Mouse (Mus musculus): ENCODE results near the gene Olfr1137. TPM values are rescaled to one million over a fixed set of nuclear protein-coding genes. Genes with fewer than 3 reads are reported as not detected.

Olfr1137 gene
- not detected in 2 replicates for polyA plus RNA-seq (2015; fragmentation: Nextera tagmentation; extraction: Ambion mirVana)

GRCm38 (mm10) chr2:87713079-87713478 is at the start of gene Olfr1137:
TSS of gene Olfr1137 (minus strand) at chr2:87713179.
- ATAC-seq (ENCODE audit: insufficient read depth, low FRiP score, low read depth) = no peak
- Histone ChIP-seq H3K4me3 (replicated peaks) (no peak within 1 kb of the TSS), H3K9me3 (no peaks in the 10 kb centered on the region), H3K9ac (no peak within 1 kb of the TSS), H3K27me3 (replicated peaks) (no peaks in the 10 kb centered on the region), H3K36me3 (no peaks in the 10 kb centered on the region), H3K4me1 (no peaks in the 10 kb centered on the region), H3K27ac (no peak within 1 kb of the TSS), H3K4me2 (no peak within 1 kb of the TSS)

- no peaks in the 10 kb centered on the region for H3K9me3 ChIP-seq
- no peak for ATAC-seq (ENCODE audit: insufficient read depth, low FRiP score, low read depth)
- no peak within 1 kb of the TSS for H3K4me2 ChIP-seq
- WGBS = 85% methylated on average over 1 of the region's 1 CpGs
- no peak within 1 kb of the TSS for H3K27ac ChIP-seq
- H3K4me1 ChIP-seq = no peaks in the 10 kb centered on the region
- H3K36me3 ChIP-seq = no peaks in the 10 kb centered on the region
- H3K27me3 ChIP-seq (replicated peaks) = no peaks in the 10 kb centered on the region
- H3K9ac ChIP-seq = no peak within 1 kb of the TSS
- H3K4me3 ChIP-seq (replicated peaks) = no peak within 1 kb of the TSS
These were observed 40.9 kb upstream of the Olfr1137 start, which contains the start of gene Olfr1141 for GRCm38 (mm10) chr2:87753891-87754290. TSS of gene Olfr1141 (minus strand) at chr2:87753991.

- no peak for ATAC-seq (ENCODE audit: insufficient read depth, low FRiP score, low read depth)
- no peak within 1 kb of the TSS for H3K4me3 ChIP-seq (replicated peaks)
- no peaks in the 10 kb centered on the region for H3K4me1 ChIP-seq
- H3K36me3 ChIP-seq = no peaks in the 10 kb centered on the region
- no peaks in the 10 kb centered on the region for H3K9me3 ChIP-seq
- no peak within 1 kb of the TSS for H3K27ac ChIP-seq
- no peak within 1 kb of the TSS for H3K9ac ChIP-seq
- 74% methylated on average over 3 of the region's 3 CpGs for WGBS
- no peaks in the 10 kb centered on the region for H3K27me3 ChIP-seq (replicated peaks)
- no peak within 1 kb of the TSS for H3K4me2 ChIP-seq
These were observed 30.5 kb upstream of the Olfr1137 start, which contains the start of gene Olfr1140 for GRCm38 (mm10) chr2:87743452-87743851. TSS of gene Olfr1140 (plus strand) at chr2:87743752.

GRCm38 (mm10) chr2:87739878-87740277 is 26.9 kb upstream of the Olfr1137 start, which contains the start of gene Olfr1138:
TSS of gene Olfr1138 (minus strand) at chr2:87739978.
- no peaks in the 10 kb centered on the region for H3K36me3 ChIP-seq
- no peak within 1 kb of the TSS for H3K4me2 ChIP-seq
- no peaks in the 10 kb centered on the region for H3K4me1 ChIP-seq
- no peak for ATAC-seq (ENCODE audit: insufficient read depth, low FRiP score, low read depth)
- WGBS = 81% methylated on average over 1 of the region's 1 CpGs
- H3K27me3 ChIP-seq (replicated peaks) = no peaks in the 10 kb centered on the region
- H3K27ac ChIP-seq = no peak within 1 kb of the TSS
- H3K4me3 ChIP-seq (replicated peaks) = no peak within 1 kb of the TSS
- no peaks in the 10 kb centered on the region for H3K9me3 ChIP-seq
- no peak within 1 kb of the TSS for H3K9ac ChIP-seq

- no peak within 1 kb of the TSS for H3K27ac ChIP-seq
- no peak within 1 kb of the TSS for H3K4me2 ChIP-seq
- no peaks in the 10 kb centered on the region for H3K4me1 ChIP-seq
- H3K9me3 ChIP-seq = no peaks in the 10 kb centered on the region
- H3K9ac ChIP-seq = no peak within 1 kb of the TSS
- no peak within 1 kb of the TSS for H3K4me3 ChIP-seq (replicated peaks)
- no peaks in the 10 kb centered on the region for H3K36me3 ChIP-seq
- no peaks in the 10 kb centered on the region for H3K27me3 ChIP-seq (replicated peaks)
- ATAC-seq (ENCODE audit: insufficient read depth, low FRiP score, low read depth) = no peak
These were observed 19.1 kb downstream of the Olfr1137 start, which contains the start of gene Olfr1136 for GRCm38 (mm10) chr2:87693847-87694246. TSS of gene Olfr1136 (minus strand) at chr2:87693947.

- H3K9me3 ChIP-seq = no peaks in the 10 kb centered on the region
- no peak within 1 kb of the TSS for H3K9ac ChIP-seq
- H3K4me2 ChIP-seq = no peak within 1 kb of the TSS
- H3K4me1 ChIP-seq = no peaks in the 10 kb centered on the region
- no peaks in the 10 kb centered on the region for H3K36me3 ChIP-seq
- no peaks in the 10 kb centered on the region for H3K27me3 ChIP-seq (replicated peaks)
- WGBS = 13% methylated on average over 1 of the region's 1 CpGs
- H3K27ac ChIP-seq = no peak within 1 kb of the TSS
- ATAC-seq (ENCODE audit: insufficient read depth, low FRiP score, low read depth) = no peak
- H3K4me3 ChIP-seq (replicated peaks) = no peak within 1 kb of the TSS
These were observed 39.4 kb downstream of the Olfr1137 start, which contains the start of gene Olfr1135 for GRCm38 (mm10) chr2:87673564-87673963. TSS of gene Olfr1135 (minus strand) at chr2:87673664.

Other genes starting within 250 kb of the Olfr1137 start
- not detected in 2 replicates for gene Pramel7, start 216.1 kb downstream of the Olfr1137 start, polyA plus RNA-seq (2015; fragmentation: Nextera tagmentation; extraction: Ambion mirVana)
- gene Pramel6, start 206.6 kb downstream of the Olfr1137 start, polyA plus RNA-seq (2015; fragmentation: Nextera tagmentation; extraction: Ambion mirVana) = not detected in 2 replicates
- gene Olfr153, start 181.4 kb downstream of the Olfr1137 start, polyA plus RNA-seq (2015; fragmentation: Nextera tagmentation; extraction: Ambion mirVana) = not detected in 2 replicates
- gene Olfr1128, start 167.6 kb downstream of the Olfr1137 start, polyA plus RNA-seq (2015; fragmentation: Nextera tagmentation; extraction: Ambion mirVana) = not detected in 2 replicates
- gene Olfr1129, start 139.3 kb downstream of the Olfr1137 start, polyA plus RNA-seq (2015; fragmentation: Nextera tagmentation; extraction: Ambion mirVana) = not detected in 2 replicates
- gene Olfr1130, start 107.0 kb downstream of the Olfr1137 start, polyA plus RNA-seq (2015; fragmentation: Nextera tagmentation; extraction: Ambion mirVana) = not detected in 2 replicates
- gene Olfr1131, start 86.1 kb downstream of the Olfr1137 start, polyA plus RNA-seq (2015; fragmentation: Nextera tagmentation; extraction: Ambion mirVana) = not detected in 2 replicates
- gene Olfr1132, start 75.6 kb downstream of the Olfr1137 start, polyA plus RNA-seq (2015; fragmentation: Nextera tagmentation; extraction: Ambion mirVana) = not detected in 2 replicates
- not detected in 2 replicates for gene Olfr1133, start 65.8 kb downstream of the Olfr1137 start, polyA plus RNA-seq (2015; fragmentation: Nextera tagmentation; extraction: Ambion mirVana)
- not detected in 2 replicates for gene Olfr1134, start 54.7 kb downstream of the Olfr1137 start, polyA plus RNA-seq (2015; fragmentation: Nextera tagmentation; extraction: Ambion mirVana)
- gene Olfr1135, start 39.5 kb downstream of the Olfr1137 start, polyA plus RNA-seq (2015; fragmentation: Nextera tagmentation; extraction: Ambion mirVana) = not detected in 2 replicates
- gene Olfr1136, start 19.2 kb downstream of the Olfr1137 start, polyA plus RNA-seq (2015; fragmentation: Nextera tagmentation; extraction: Ambion mirVana) = not detected in 2 replicates
- not detected in 2 replicates for gene Olfr1138, start 26.8 kb upstream of the Olfr1137 start, polyA plus RNA-seq (2015; fragmentation: Nextera tagmentation; extraction: Ambion mirVana)
- not detected in 2 replicates for gene Olfr1140, start 30.6 kb upstream of the Olfr1137 start, polyA plus RNA-seq (2015; fragmentation: Nextera tagmentation; extraction: Ambion mirVana)
- gene Olfr1141, start 40.8 kb upstream of the Olfr1137 start, polyA plus RNA-seq (2015; fragmentation: Nextera tagmentation; extraction: Ambion mirVana) = not detected in 2 replicates
- gene Olfr152, start 66.3 kb upstream of the Olfr1137 start, polyA plus RNA-seq (2015; fragmentation: Nextera tagmentation; extraction: Ambion mirVana) = not detected in 2 replicates
- gene Olfr1143, start 87.4 kb upstream of the Olfr1137 start, polyA plus RNA-seq (2015; fragmentation: Nextera tagmentation; extraction: Ambion mirVana) = not detected in 2 replicates
- not detected in 2 replicates for gene Olfr1145, start 96.6 kb upstream of the Olfr1137 start, polyA plus RNA-seq (2015; fragmentation: Nextera tagmentation; extraction: Ambion mirVana)
- gene Olfr1148, start 117.4 kb upstream of the Olfr1137 start, polyA plus RNA-seq (2015; fragmentation: Nextera tagmentation; extraction: Ambion mirVana) = not detected in 2 replicates
- gene Olfr1150-ps1, start 130.8 kb upstream of the Olfr1137 start, polyA plus RNA-seq (2015; fragmentation: Nextera tagmentation; extraction: Ambion mirVana) = not detected in 2 replicates
- not detected in 2 replicates for gene Olfr1151, start 142.7 kb upstream of the Olfr1137 start, polyA plus RNA-seq (2015; fragmentation: Nextera tagmentation; extraction: Ambion mirVana)
- gene Olfr1152, start 153.3 kb upstream of the Olfr1137 start, polyA plus RNA-seq (2015; fragmentation: Nextera tagmentation; extraction: Ambion mirVana) = not detected in 2 replicates
- not detected in 2 replicates for gene Olfr1153, start 181.8 kb upstream of the Olfr1137 start, polyA plus RNA-seq (2015; fragmentation: Nextera tagmentation; extraction: Ambion mirVana)
- gene Olfr1154, start 192.0 kb upstream of the Olfr1137 start, polyA plus RNA-seq (2015; fragmentation: Nextera tagmentation; extraction: Ambion mirVana) = not detected in 2 replicates
- gene Olfr1155, start 232.0 kb upstream of the Olfr1137 start, polyA plus RNA-seq (2015; fragmentation: Nextera tagmentation; extraction: Ambion mirVana) = not detected in 2 replicates
- not detected in 2 replicates for gene Olfr1156, start 239.9 kb upstream of the Olfr1137 start, polyA plus RNA-seq (2015; fragmentation: Nextera tagmentation; extraction: Ambion mirVana)